Comparison of ENCODE assay signal across 22 mouse cellular contexts in the genomic region with DNA sequence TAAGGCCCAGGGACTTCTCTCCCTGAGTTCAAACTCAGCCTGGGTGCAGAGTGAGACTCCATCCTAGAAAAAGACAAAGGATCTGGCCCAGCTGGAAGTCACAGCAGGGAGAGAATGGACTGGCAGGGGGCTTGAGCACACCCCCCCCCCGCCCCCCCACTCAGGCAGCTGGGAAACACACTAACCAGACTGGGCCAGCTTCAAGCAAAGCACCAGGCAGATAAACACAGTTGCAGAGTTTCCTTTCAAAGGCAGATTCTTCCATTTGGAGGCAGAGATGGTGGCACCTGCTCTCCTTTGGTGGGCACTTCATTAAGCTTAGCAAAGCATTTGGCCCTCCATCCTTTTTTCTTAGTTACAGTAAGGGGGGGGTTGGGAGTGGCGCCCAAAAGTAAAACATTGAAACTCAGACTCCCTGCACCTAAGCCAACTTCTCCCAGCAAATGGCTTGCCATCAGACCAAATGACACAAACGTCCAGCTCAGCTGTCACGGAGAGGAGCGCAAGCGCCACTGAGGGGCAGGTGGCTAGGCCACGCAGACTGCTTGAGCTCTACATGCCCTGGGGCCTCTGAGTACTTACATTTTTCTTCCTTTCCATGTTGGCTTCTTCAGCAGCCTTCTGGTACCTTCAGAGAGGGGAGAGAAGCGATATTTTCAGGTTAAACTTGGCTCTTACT. TPM values are rescaled to one million over a fixed set of nuclear protein-coding genes. Genes with fewer than 3 reads are reported as not detected.
DNase-seq lines count a peak whose midpoint lies in the region; ATAC-seq lines count a peak whose summit lies in the region.
"Had no signal": no experiment of that assay in that cellular context is flagged by ENCODE, and none has a peak within 500 bp of the region (broad histone marks: within the 10 kb centered on the region; RNA-seq: fewer than 3 reads in every experiment).

No protein-coding gene starts in this region.

- no peaks in the 10 kb centered on the region for H3K4me1 ChIP-seq in limb, embryonic 12.5 days (replicated peaks)
- H3K4me1 ChIP-seq in limb, embryonic 10.5 days: peaks cover 5% of the 10 kb centered on the region
- peaks cover 9% of the 10 kb centered on the region; the same call in 1 of the 2 replicates for H3K4me1 ChIP-seq in forebrain, embryonic 14.5 days (ENCODE audit: control insufficient read depth, insufficient read depth, low read length)
- H3K4me1 ChIP-seq in neural tube, embryonic 15.5 days: peaks cover 10% of the 10 kb centered on the region
- H3K4me1 ChIP-seq: heart, embryonic 15.5 days had no signal

- no peak overlapping the region for H3K4me2 ChIP-seq in limb, embryonic 12.5 days
- no peak overlapping the region for H3K4me2 ChIP-seq in forebrain, embryonic 14.5 days (ENCODE audit: low read length)
- H3K4me2 ChIP-seq in neural tube, embryonic 15.5 days: no peak overlapping the region
- H3K4me2 ChIP-seq: heart, embryonic 15.5 days; liver, embryonic 13.5 days had no signal

- H3K27me3 ChIP-seq in limb, embryonic 12.5 days: no peaks in the 10 kb centered on the region
- no peaks in the 10 kb centered on the region for H3K27me3 ChIP-seq in limb, embryonic 10.5 days (ENCODE audit: low read depth, poor library complexity, severe bottlenecking)
- no peaks in the 10 kb centered on the region for H3K27me3 ChIP-seq in forebrain, embryonic 14.5 days (replicated peaks; ENCODE audit: control insufficient read depth, insufficient read depth, low read length)
- no peaks in the 10 kb centered on the region for H3K27me3 ChIP-seq in neural tube, embryonic 15.5 days (replicated peaks)
- H3K27me3 ChIP-seq: heart, embryonic 15.5 days; liver, embryonic 13.5 days had no signal

- no peak for ATAC-seq in cerebellum, adult (ENCODE audit: insufficient number of reproducible peaks, low FRiP score, low TSS enrichment)
- ATAC-seq in limb, embryonic 12.5 days (ENCODE audit: insufficient number of reproducible peaks, insufficient read depth, low FRiP score, low TSS enrichment, low read depth): no peak
- ATAC-seq in forebrain, embryonic 14.5 days: peak; percentile 69
- ATAC-seq in neural tube, embryonic 15.5 days (ENCODE audit: low FRiP score): no peak
- ATAC-seq: hindbrain, embryonic 16.5 days; intestine, embryonic 16.5 days had no signal

- no peaks in the 10 kb centered on the region for H3K9me3 ChIP-seq in limb, embryonic 12.5 days
- H3K9me3 ChIP-seq in limb, embryonic 10.5 days (replicated peaks): no peaks in the 10 kb centered on the region
- no peaks in the 10 kb centered on the region for H3K9me3 ChIP-seq in forebrain, embryonic 14.5 days (replicated peaks; ENCODE audit: control insufficient read depth, low read length)
- no peaks in the 10 kb centered on the region for H3K9me3 ChIP-seq in neural tube, embryonic 15.5 days (replicated peaks)
- H3K9me3 ChIP-seq: heart, embryonic 15.5 days; liver, embryonic 13.5 days had no signal

- 65% methylated on average over 8 of the region's 8 CpGs for WGBS in limb, embryonic 12.5 days
- WGBS in limb, embryonic 10.5 days: 68% methylated on average over 8 of the region's 8 CpGs
- WGBS in forebrain, embryonic 14.5 days: 41% methylated on average over 8 of the region's 8 CpGs
- 49% methylated on average over 8 of the region's 8 CpGs for WGBS in neural tube, embryonic 15.5 days

- no peak overlapping the region for H3K4me3 ChIP-seq in limb, embryonic 12.5 days (replicated peaks)
- no peak overlapping the region for H3K4me3 ChIP-seq in limb, embryonic 10.5 days
- H3K4me3 ChIP-seq in forebrain, embryonic 14.5 days (ENCODE audit: low read depth, low read length): no peak overlapping the region
- no peak overlapping the region for H3K4me3 ChIP-seq in neural tube, embryonic 15.5 days (replicated peaks)
- H3K4me3 ChIP-seq: heart, embryonic 15.5 days; liver, embryonic 13.5 days had no signal

- no peak overlapping the region for H3K27ac ChIP-seq in limb, embryonic 12.5 days
- H3K27ac ChIP-seq in limb, embryonic 10.5 days: no peak overlapping the region
- H3K27ac ChIP-seq in forebrain, embryonic 14.5 days (ENCODE audit: low read depth, low read length): peak overlapping the region; percentile 66
- 0 out of 2 replicates have a peak overlapping the region, but pooled peaks have one; percentile 9 for H3K27ac ChIP-seq in neural tube, embryonic 15.5 days (replicated peaks)
- H3K27ac ChIP-seq: heart, embryonic 15.5 days; liver, embryonic 13.5 days had no signal

- peaks cover 9% of the 10 kb centered on the region; the same call in 1 of the 2 replicates for H3K36me3 ChIP-seq in limb, embryonic 12.5 days
- H3K36me3 ChIP-seq in limb, embryonic 10.5 days: 0 out of 2 replicates have a peak, but pooled peaks cover 2% of the 10 kb centered on the region
- no peaks in the 10 kb centered on the region for H3K36me3 ChIP-seq in forebrain, embryonic 14.5 days (ENCODE audit: control insufficient read depth, insufficient read depth, low read length)
- no peaks in the 10 kb centered on the region for H3K36me3 ChIP-seq in neural tube, embryonic 15.5 days
- H3K36me3 ChIP-seq: heart, embryonic 15.5 days; liver, embryonic 13.5 days had no signal

- DNase-seq in cerebellum, postnatal 10 days: peak; percentile 10 to 18
- no peak for DNase-seq in limb, embryonic 10.5 days (ENCODE audit: low spot score)
- peak; percentile 66 for DNase-seq in forebrain, embryonic 14.5 days (ENCODE audit: low spot score)
- DNase-seq in right cerebral cortex, postnatal 14 days: no peak
- DNase-seq: adrenal gland, postnatal 10 days; cerebellum, adult 9-10 months; heart, postnatal 36 days; kidney, adult 9 months; kidney, postnatal 25 days; liver, embryonic 13.5 days; lung, adult 2 months; lung, postnatal 14 days; midbrain, embryonic 14.5 days; right cerebral cortex, postnatal 25 days; spleen, adult 18-20 months; thymus, postnatal 14 days had no signal

- peak overlapping the region; percentile 13; the same call in 1 of the 2 replicates for H3K9ac ChIP-seq in limb, embryonic 12.5 days (replicated peaks)
- H3K9ac ChIP-seq in forebrain, embryonic 14.5 days (ENCODE audit: low read length): no peak overlapping the region
- H3K9ac ChIP-seq in neural tube, embryonic 15.5 days (replicated peaks): no peak overlapping the region
- H3K9ac ChIP-seq: heart, embryonic 15.5 days; liver, embryonic 13.5 days had no signal

RNA-seq across cellular contexts. Expression of a gene that starts 48.9 kb away (rescaled TPM):
- 79.4 and 86.4 TPM in 2 replicates for polyA plus RNA-seq in limb, embryonic 12.5 days (2016; fragmentation: Nextera tagmentation; extraction: Ambion mirVana)
- polyA plus RNA-seq in limb, embryonic 10.5 days (2016; fragmentation: Nextera tagmentation; extraction: Ambion mirVana): 56.8 and 70.8 TPM in 2 replicates
- polyA plus RNA-seq in forebrain, embryonic 14.5 days (2014; fragmentation: Nextera tagmentation; extraction: Ambion mirVana): 27.0 and 32.1 TPM in 2 replicates
- 15.6 and 26.5 TPM in 2 replicates for polyA plus RNA-seq in neural tube, embryonic 15.5 days (2015; fragmentation: Nextera tagmentation; extraction: Ambion mirVana)

RNA-seq across cellular contexts. Expression of a gene that starts 53.7 kb away (rescaled TPM):
- polyA plus RNA-seq in limb, embryonic 12.5 days (2016; fragmentation: Nextera tagmentation; extraction: Ambion mirVana): 73.3 and 78.0 TPM in 2 replicates
- polyA plus RNA-seq in limb, embryonic 10.5 days (2016; fragmentation: Nextera tagmentation; extraction: Ambion mirVana): 68.2 and 75.6 TPM in 2 replicates
- 71.9 and 72.5 TPM in 2 replicates for polyA plus RNA-seq in forebrain, embryonic 14.5 days (2014; fragmentation: Nextera tagmentation; extraction: Ambion mirVana)
- polyA plus RNA-seq in neural tube, embryonic 15.5 days (2015; fragmentation: Nextera tagmentation; extraction: Ambion mirVana): 82.2 and 92.1 TPM in 2 replicates

Comparison
In these comparisons a context has a peak if more than half of its experiments do, and no peak if none do; other contexts are left out.
1. DNase-seq: peak in cerebellum, postnatal 10 days (2 of 2) and forebrain, embryonic 14.5 days (single experiment); none in limb, embryonic 10.5 days (single experiment) and right cerebral cortex, postnatal 14 days (single experiment).
2. H3K27ac ChIP-seq: peak in forebrain, embryonic 14.5 days (single experiment) and neural tube, embryonic 15.5 days (single experiment); none in limb, embryonic 12.5 days (single experiment) and limb, embryonic 10.5 days (single experiment).